Mouse (Mus musculus): ENCODE results near the gene Zfp64. TPM values are rescaled to one million over a fixed set of nuclear protein-coding genes. Genes with fewer than 3 reads are reported as not detected.
A peak's percentile ranks its signal among the peaks of the same experiment; 100 is the strongest.

Gene Zfp64
- polyA plus RNA-seq, 1 experiment from 2014 or later = 45.3 TPM

- H3K4me1 ChIP-seq (ENCODE audit: control insufficient read depth, insufficient read depth, low read length) = 0 out of 2 replicates have a peak, but pooled peaks cover 4% of the 10 kb centered on the region
- no peaks in the 10 kb centered on the region for H3K9me3 ChIP-seq (ENCODE audit: control insufficient read depth, low read length)
- H3K27me3 ChIP-seq (ENCODE audit: control insufficient read depth, insufficient read depth, low read length) = no peaks in the 10 kb centered on the region
- no peak overlapping the region for H3K4me3 ChIP-seq (ENCODE audit: low read depth, low read length)
- DNase-seq (ENCODE audit: low spot score) = no peak
- H3K27ac ChIP-seq (replicated peaks; ENCODE audit: low read depth, low read length) = no peak overlapping the region
- WGBS = 89% methylated on average over 8 of the region's 8 CpGs
- H3K36me3 ChIP-seq (ENCODE audit: control insufficient read depth, insufficient read depth, low read length) = no peaks in the 10 kb centered on the region
- no peak overlapping the region for H3K4me2 ChIP-seq (ENCODE audit: low read depth, severe bottlenecking)
- H3K9ac ChIP-seq (ENCODE audit: low read length) = no peak overlapping the region
- ATAC-seq (ENCODE audit: insufficient number of reproducible peaks, low FRiP score, low TSS enrichment, low read depth) = no peak
These were observed 76.7 kb downstream of the Zfp64 start for GRCm38 (mm10) chr2:168878708-168879107.

- WGBS = 85% methylated on average over 4 of the region's 4 CpGs
- H3K9ac ChIP-seq (ENCODE audit: low read length) = no peak overlapping the region
- no peaks in the 10 kb centered on the region for H3K9me3 ChIP-seq (ENCODE audit: control insufficient read depth, low read length)
- no peak for ATAC-seq (ENCODE audit: insufficient number of reproducible peaks, low FRiP score, low TSS enrichment, low read depth)
- H3K4me2 ChIP-seq (ENCODE audit: low read depth, severe bottlenecking) = no peak overlapping the region
- H3K27ac ChIP-seq (replicated peaks; ENCODE audit: low read depth, low read length) = no peak overlapping the region
- no peaks in the 10 kb centered on the region for H3K36me3 ChIP-seq (ENCODE audit: control insufficient read depth, insufficient read depth, low read length)
- H3K4me3 ChIP-seq (ENCODE audit: low read depth, low read length) = no peak overlapping the region
- H3K27me3 ChIP-seq (ENCODE audit: control insufficient read depth, insufficient read depth, low read length) = no peaks in the 10 kb centered on the region
- H3K4me1 ChIP-seq (ENCODE audit: control insufficient read depth, insufficient read depth, low read length) = peaks cover 5% of the 10 kb centered on the region; the same call in 1 of the 2 replicates
- no peak for DNase-seq (ENCODE audit: low spot score)
These were observed 77.2 kb downstream of the Zfp64 start for GRCm38 (mm10) chr2:168878158-168878557.

- Histone ChIP-seq H3K4me1 (ENCODE audit: control insufficient read depth, insufficient read depth, low read length) (peaks cover 13% of the 10 kb centered on the region), H3K4me3 (ENCODE audit: low read depth, low read length) (no peak overlapping the region), H3K9ac (ENCODE audit: low read length) (no peak overlapping the region), H3K36me3 (ENCODE audit: control insufficient read depth, insufficient read depth, low read length) (no peaks in the 10 kb centered on the region), H3K4me2 (ENCODE audit: low read depth, severe bottlenecking) (no peak overlapping the region), H3K9me3 (ENCODE audit: control insufficient read depth, low read length) (no peaks in the 10 kb centered on the region), H3K27me3 (ENCODE audit: control insufficient read depth, insufficient read depth, low read length) (no peaks in the 10 kb centered on the region), H3K27ac (replicated peaks; ENCODE audit: low read depth, low read length) (no peak overlapping the region)
- 83% methylated on average over 10 of the region's 10 CpGs for WGBS
- no peak for DNase-seq (ENCODE audit: low spot score)
- ATAC-seq (ENCODE audit: insufficient number of reproducible peaks, low FRiP score, low TSS enrichment, low read depth) = no peak
These were observed 78.8 kb downstream of the Zfp64 start for GRCm38 (mm10) chr2:168876631-168877030.

- DNase-seq (ENCODE audit: low spot score) = no peak
- Histone ChIP-seq H3K4me2 (ENCODE audit: low read depth, severe bottlenecking) (no peak overlapping the region), H3K4me3 (ENCODE audit: low read depth, low read length) (no peak overlapping the region), H3K36me3 (ENCODE audit: control insufficient read depth, insufficient read depth, low read length) (no peaks in the 10 kb centered on the region), H3K27ac (replicated peaks; ENCODE audit: low read depth, low read length) (no peak overlapping the region), H3K9me3 (ENCODE audit: control insufficient read depth, low read length) (no peaks in the 10 kb centered on the region), H3K9ac (ENCODE audit: low read length) (no peak overlapping the region), H3K27me3 (ENCODE audit: control insufficient read depth, insufficient read depth, low read length) (no peaks in the 10 kb centered on the region), H3K4me1 (ENCODE audit: control insufficient read depth, insufficient read depth, low read length) (peaks cover 13% of the 10 kb centered on the region)
- no peak for ATAC-seq (ENCODE audit: insufficient number of reproducible peaks, low FRiP score, low TSS enrichment, low read depth)
- WGBS = 64% methylated on average over 6 of the region's 6 CpGs
These were observed 80.9 kb downstream of the Zfp64 start for GRCm38 (mm10) chr2:168874498-168874897.

GRCm38 (mm10) chr2:168871767-168872511 is 83.4 kb downstream of the Zfp64 start:
- H3K9ac ChIP-seq (ENCODE audit: low read length) = no peak overlapping the region
- ATAC-seq (ENCODE audit: insufficient number of reproducible peaks, low FRiP score, low TSS enrichment, low read depth) (no peak), DNase-seq (ENCODE audit: low spot score) (peak; percentile 64)
- H3K4me2 ChIP-seq (ENCODE audit: low read depth, severe bottlenecking) = peak overlapping the region; percentile 34
- no peaks in the 10 kb centered on the region for H3K27me3 ChIP-seq (ENCODE audit: control insufficient read depth, insufficient read depth, low read length)
- WGBS = 13% methylated on average over 22 of the region's 22 CpGs
- peaks cover 20% of the 10 kb centered on the region for H3K4me1 ChIP-seq (ENCODE audit: control insufficient read depth, insufficient read depth, low read length)
- no peaks in the 10 kb centered on the region for H3K36me3 ChIP-seq (ENCODE audit: control insufficient read depth, insufficient read depth, low read length)
- H3K9me3 ChIP-seq (ENCODE audit: control insufficient read depth, low read length) = no peaks in the 10 kb centered on the region
- no peak overlapping the region for H3K4me3 ChIP-seq (ENCODE audit: low read depth, low read length)
- peak overlapping the region; percentile 74; the same call in 1 of the 2 replicates for H3K27ac ChIP-seq (replicated peaks; ENCODE audit: low read depth, low read length)

- no peaks in the 10 kb centered on the region for H3K27me3 ChIP-seq (ENCODE audit: control insufficient read depth, insufficient read depth, low read length)
- WGBS = 53% methylated on average over 4 of the region's 4 CpGs
- ATAC-seq (ENCODE audit: insufficient number of reproducible peaks, low FRiP score, low TSS enrichment, low read depth) = no peak
- H3K27ac ChIP-seq (replicated peaks; ENCODE audit: low read depth, low read length) = no peak overlapping the region
- peaks cover 20% of the 10 kb centered on the region for H3K4me1 ChIP-seq (ENCODE audit: control insufficient read depth, insufficient read depth, low read length)
- no peak overlapping the region for H3K9ac ChIP-seq (ENCODE audit: low read length)
- no peak overlapping the region for H3K4me2 ChIP-seq (ENCODE audit: low read depth, severe bottlenecking)
- no peaks in the 10 kb centered on the region for H3K36me3 ChIP-seq (ENCODE audit: control insufficient read depth, insufficient read depth, low read length)
- H3K9me3 ChIP-seq (ENCODE audit: control insufficient read depth, low read length) = no peaks in the 10 kb centered on the region
- DNase-seq (ENCODE audit: low spot score) = peak; percentile 74
- H3K4me3 ChIP-seq (ENCODE audit: low read depth, low read length) = no peak overlapping the region
These were observed 84.9 kb downstream of the Zfp64 start for GRCm38 (mm10) chr2:168870480-168870879.

- no peak overlapping the region for H3K4me2 ChIP-seq (ENCODE audit: low read depth, severe bottlenecking)
- no peaks in the 10 kb centered on the region for H3K9me3 ChIP-seq (ENCODE audit: control insufficient read depth, low read length)
- H3K4me3 ChIP-seq (ENCODE audit: low read depth, low read length) = no peak overlapping the region
- H3K4me1 ChIP-seq (ENCODE audit: control insufficient read depth, insufficient read depth, low read length) = peaks cover 8% of the 10 kb centered on the region; the same call in 1 of the 2 replicates
- DNase-seq (ENCODE audit: low spot score) = no peak
- H3K27me3 ChIP-seq (ENCODE audit: control insufficient read depth, insufficient read depth, low read length) = no peaks in the 10 kb centered on the region
- no peak overlapping the region for H3K9ac ChIP-seq (ENCODE audit: low read length)
- 81% methylated on average over 8 of the region's 8 CpGs for WGBS
- no peak for ATAC-seq (ENCODE audit: insufficient number of reproducible peaks, low FRiP score, low TSS enrichment, low read depth)
- no peak overlapping the region for H3K27ac ChIP-seq (replicated peaks; ENCODE audit: low read depth, low read length)
- no peaks in the 10 kb centered on the region for H3K36me3 ChIP-seq (ENCODE audit: control insufficient read depth, insufficient read depth, low read length)
These were observed 88.4 kb downstream of the Zfp64 start for GRCm38 (mm10) chr2:168866942-168867341.

GRCm38 (mm10) chr2:168866436-168866835 is 89.0 kb downstream of the Zfp64 start:
- WGBS = 75% methylated on average over 10 of the region's 10 CpGs
- no peak overlapping the region for H3K4me3 ChIP-seq (ENCODE audit: low read depth, low read length)
- no peak overlapping the region for H3K4me2 ChIP-seq (ENCODE audit: low read depth, severe bottlenecking)
- no peaks in the 10 kb centered on the region for H3K9me3 ChIP-seq (ENCODE audit: control insufficient read depth, low read length)
- no peaks in the 10 kb centered on the region for H3K27me3 ChIP-seq (ENCODE audit: control insufficient read depth, insufficient read depth, low read length)
- no peaks in the 10 kb centered on the region for H3K36me3 ChIP-seq (ENCODE audit: control insufficient read depth, insufficient read depth, low read length)
- H3K9ac ChIP-seq (ENCODE audit: low read length) = no peak overlapping the region
- H3K27ac ChIP-seq (replicated peaks; ENCODE audit: low read depth, low read length) = no peak overlapping the region
- DNase-seq (ENCODE audit: low spot score) (no peak), ATAC-seq (ENCODE audit: insufficient number of reproducible peaks, low FRiP score, low TSS enrichment, low read depth) (no peak)
- H3K4me1 ChIP-seq (ENCODE audit: control insufficient read depth, insufficient read depth, low read length) = peaks cover 7% of the 10 kb centered on the region; the same call in 1 of the 2 replicates

Data from limb, embryonic 11.5 days (tissue).